Mouse (Mus musculus) heart, adult 11 months (tissue): ENCODE measurements around the gene Gm1043.
A peak's percentile ranks its signal among the peaks of the same experiment; 100 is the strongest.

ENCODE experiments used
- DNase-seq: peaks from one replicate; pipeline ENCODE4 v3.0.0; 2022

Gm1043 gene

GRCm38 (mm10) chr5:37206364-37206763 lies 121.2 kb downstream of the Gm1043 start:
- DNase-seq: no peak

- DNase-seq: no peak
Measured at GRCm38 (mm10) chr5:37212938-37213708, 128.0 kb downstream of the Gm1043 start.

DNA sequence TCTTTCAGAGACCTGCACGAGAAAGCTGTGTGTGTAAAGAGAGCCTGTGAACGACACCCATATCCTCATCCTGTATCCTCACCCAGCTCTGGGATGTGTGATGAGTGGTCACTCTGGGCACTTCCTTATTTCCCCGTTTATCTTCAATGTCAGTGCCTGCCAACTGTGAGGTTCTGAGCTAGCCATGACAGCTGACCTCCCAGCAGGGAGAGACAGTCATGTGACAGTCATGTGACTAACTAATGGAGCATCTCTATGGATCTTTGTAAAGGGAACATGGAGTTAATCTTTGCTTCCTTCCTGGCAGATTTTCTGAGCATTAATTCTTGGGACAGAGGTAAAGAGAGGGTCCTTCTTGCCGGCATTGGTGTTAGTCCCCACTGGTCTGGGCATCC lies 128.5 kb downstream of the Gm1043 start:
- DNase-seq: no peak

DNA sequence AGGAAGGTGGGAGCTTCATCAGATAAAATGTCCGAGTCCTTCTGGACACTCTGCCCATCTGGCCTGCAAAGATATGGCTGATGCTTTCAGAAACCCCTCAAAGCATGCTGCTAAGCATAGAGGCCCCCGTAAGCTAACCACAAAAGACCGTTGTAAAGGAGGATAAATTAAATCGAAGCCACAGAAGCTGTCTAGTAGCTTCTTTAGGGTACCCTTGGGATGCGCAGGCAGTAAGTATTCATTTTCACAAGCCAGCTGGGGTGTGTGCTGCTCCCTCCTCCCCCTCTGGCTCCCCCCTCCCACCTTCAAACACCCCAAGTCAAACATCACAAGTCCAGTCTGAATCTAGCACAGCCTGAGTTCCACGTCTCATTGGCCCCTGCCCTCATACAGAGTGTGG lies 129.4 kb downstream of the Gm1043 start:
- no peak for DNase-seq

GRCm38 (mm10) chr5:37215276-37215675 lies 130.1 kb downstream of the Gm1043 start:
- no peak for DNase-seq

DNA sequence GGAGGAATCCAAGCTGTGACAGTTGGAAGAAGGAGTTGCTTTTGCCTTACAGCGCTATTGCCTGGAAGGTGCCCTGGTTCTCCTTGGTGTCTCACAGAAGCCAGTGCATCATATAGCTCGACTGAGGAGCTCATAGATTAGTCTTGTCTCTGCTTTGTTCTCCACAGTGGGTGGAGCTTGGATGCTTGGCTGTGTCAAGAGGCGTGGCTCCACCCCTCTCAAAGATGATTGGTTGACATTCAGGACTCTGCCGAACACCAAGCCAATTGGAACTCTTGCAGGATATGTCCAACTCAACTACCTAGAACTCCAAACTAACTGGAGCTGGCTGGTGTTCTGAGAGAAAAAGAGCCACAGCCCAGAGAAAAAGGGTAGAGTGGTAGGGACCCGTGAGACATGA lies 134.4 kb downstream of the Gm1043 start:
- DNase-seq: no peak

- no peak for DNase-seq
Measured at GRCm38 (mm10) chr5:37220575-37220974, 135.4 kb downstream of the Gm1043 start.

DNA sequence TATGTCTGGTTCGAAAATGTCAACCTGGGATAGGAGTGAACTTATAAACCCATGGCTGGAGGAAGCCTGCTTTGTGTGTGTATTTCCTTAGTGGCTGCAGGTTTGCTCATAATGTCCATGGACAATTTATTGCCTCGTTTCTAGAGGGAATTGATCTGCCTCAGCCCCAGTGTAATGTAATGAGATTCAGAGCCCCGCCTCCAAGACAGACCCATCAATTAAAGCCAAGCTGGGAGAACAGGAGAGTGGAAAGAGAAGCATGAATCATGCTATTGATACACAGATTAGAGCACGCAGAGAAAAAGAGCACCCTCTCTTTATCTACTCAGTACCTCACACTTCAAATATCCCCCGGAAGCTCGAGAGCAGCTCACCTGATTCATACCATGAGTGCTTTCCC lies 136.4 kb downstream of the Gm1043 start:
- no peak for DNase-seq

DNA sequence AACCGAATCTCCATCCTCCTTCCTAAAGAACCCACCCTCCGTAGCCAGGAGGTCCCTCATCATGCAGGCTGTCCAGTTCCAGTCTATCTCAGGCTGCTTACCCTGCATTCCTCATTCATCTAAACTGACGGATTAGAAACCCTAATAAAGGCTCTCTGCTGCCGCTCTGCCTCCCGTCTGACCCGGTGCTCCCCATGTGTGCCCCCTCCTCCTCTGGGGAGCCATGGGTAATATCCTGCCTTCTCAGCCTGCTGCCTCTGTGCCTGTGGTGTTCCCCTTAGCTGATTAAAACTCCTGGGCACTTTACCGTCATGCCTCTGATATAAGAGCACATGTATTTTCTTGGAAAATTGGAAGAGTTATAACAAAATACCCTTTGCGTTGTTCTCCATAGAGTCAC lies 137.1 kb downstream of the Gm1043 start:
- DNase-seq: no peak

GRCm38 (mm10) chr5:37225708-37226107 lies 140.5 kb downstream of the Gm1043 start:
- DNase-seq: no peak

- peak; percentile 91 for DNase-seq
Measured at GRCm38 (mm10) chr5:37227956-37228680, 142.9 kb downstream of the Gm1043 start.

DNA sequence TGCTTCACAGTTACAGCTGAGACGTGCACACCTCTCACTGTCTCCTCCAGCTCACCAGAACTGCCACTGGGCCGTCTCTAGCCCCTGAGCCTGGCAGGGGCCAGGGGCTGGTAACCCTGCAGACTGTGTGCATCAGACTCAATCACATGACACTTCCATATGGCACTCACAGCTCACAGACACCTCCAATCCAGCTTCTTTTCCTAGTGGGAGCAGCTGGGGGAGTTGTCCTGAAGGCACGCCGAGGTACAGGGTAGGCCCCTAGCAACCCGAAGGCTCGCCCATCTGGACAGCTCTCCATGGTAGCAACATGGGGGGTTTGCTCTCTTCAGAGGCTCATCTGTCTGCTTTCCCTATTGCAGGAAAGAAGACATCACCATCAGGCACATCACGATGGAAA lies 143.7 kb downstream of the Gm1043 start:
- no peak for DNase-seq

- DNase-seq: peak; percentile 93
Measured at GRCm38 (mm10) chr5:37233010-37233557, 147.9 kb downstream of the Gm1043 start.

DNA sequence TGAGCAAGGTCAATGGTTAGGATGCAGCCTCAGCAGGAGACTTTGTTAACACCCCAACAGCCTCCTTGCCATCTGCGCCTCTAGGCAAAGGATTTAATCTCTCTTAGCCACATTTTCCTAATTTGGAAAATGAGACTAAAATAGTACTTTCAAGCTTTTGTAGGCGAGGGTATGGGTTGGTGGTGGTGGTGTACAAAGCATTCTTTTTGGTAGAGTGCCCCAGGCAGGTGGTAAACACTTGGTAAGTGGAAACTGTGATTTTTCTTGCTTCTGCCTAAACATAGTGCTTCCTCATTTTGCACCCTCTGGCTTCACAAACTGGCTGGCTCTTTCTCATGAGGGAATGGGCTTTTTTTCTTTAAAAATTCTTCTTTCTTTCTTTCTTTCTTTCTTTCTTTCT lies 153.5 kb downstream of the Gm1043 start:
- DNase-seq: no peak

DNA sequence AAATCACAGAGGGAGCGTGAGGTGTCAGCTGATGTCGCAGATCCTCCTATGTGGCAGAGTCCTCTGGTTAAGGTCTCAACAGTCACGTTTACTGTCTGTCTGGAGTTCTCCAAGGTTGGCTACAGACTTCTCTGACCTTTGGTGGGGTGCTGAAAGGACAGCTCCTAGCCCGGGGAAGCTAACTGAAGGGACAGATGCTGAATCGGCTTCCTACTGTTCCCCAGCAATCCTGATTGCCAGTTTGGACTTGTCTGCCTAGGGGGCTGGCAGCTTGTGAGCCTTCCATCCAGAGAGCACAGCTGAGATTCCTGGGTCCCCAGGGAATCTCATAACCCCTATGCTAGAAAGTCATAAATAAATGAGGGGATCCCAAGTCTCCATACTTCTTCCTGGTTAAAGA lies 155.4 kb downstream of the Gm1043 start:
- peak; percentile 45 for DNase-seq

DNA sequence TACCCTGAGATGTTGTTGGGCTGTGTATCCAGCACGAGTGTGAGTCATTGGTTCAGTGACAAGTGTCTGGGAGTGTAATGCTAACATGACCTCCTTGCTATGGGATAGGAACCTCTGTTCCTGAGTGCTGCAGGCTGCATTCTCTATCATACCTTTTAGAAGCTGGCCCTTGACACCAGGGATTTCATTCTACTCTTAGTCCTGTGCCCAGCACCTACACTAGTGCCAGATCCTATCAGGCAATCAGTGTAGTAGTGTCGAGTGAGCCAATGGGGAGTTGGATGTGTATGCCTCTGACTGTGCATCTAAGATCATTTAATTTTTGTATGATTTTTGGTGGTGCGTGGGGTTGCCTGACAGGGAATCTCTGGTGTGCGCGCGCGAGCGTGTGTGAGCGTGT lies 156.1 kb downstream of the Gm1043 start:
- DNase-seq: no peak

DNA sequence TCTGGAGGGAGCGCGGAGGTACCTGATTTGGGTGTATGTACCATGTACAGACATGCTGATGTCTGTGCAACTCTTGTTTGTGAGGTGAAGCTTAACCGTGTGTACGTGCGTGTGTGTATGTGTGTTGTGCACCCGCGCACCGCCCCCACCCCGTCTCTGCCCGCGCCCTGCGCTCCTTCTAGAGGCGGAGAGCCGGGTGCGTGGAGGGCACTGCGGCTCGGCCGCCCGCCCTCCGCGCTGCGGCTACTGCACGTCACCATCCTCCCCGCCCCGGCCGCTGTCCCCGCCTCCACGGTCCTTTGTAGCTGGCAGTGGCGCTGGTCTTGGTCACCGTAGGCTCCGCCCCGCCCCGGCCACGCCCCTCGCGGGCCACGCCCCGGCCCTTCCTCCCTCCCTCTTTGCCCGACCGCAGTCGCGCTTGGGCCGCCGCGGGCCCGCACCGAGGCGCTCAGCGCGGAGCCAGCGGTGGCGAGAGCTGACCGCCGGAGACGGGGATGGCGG lies 156.5 kb downstream of the Gm1043 start, which contains the start of gene Crmp1:
Crmp1 (plus strand) TSS at position 290 of the 501 bp plus-strand sequence.
- no peak for DNase-seq

DNA sequence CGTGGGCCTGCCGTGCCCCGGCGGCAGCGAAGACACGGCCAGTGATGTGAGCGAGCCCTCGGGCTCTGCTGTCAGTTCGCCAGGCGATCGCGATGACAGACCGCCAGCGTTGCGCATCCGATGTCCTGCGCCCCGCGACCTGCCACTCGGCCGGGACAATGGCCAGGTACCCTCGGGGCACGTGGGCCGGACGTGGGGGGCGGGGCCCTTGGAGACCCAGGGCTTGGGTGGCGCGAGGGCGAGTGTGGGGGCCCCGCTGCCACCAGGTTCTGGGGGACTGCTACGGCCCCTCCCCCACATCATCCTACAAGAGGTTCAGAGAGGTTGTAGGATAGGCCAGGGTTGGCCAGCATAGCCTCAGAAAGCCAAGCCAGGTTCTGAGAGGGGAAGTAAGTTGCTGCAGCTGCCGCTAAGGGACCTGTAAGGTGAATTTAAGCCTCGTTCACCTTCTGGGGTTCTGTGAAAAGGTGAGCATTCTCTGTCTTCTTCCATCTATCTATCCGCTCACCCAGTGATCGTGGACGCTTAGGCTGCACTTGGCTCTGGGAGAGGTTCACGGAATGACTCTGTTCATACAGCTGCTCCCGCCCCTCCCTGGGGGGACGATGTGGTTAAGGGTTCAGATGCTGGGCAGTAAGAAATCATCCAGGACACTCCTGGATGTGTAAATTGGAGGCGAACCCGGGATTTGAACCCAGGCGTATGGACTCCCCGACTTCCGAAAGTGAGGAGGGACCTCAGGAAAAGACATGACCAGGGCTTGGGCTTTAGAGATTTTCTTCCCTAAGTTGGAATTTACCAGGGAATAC lies 157.4 kb downstream of the Gm1043 start:
- no peak for DNase-seq

GRCm38 (mm10) chr5:37243169-37243886 lies 158.2 kb downstream of the Gm1043 start:
- no peak for DNase-seq

DNA sequence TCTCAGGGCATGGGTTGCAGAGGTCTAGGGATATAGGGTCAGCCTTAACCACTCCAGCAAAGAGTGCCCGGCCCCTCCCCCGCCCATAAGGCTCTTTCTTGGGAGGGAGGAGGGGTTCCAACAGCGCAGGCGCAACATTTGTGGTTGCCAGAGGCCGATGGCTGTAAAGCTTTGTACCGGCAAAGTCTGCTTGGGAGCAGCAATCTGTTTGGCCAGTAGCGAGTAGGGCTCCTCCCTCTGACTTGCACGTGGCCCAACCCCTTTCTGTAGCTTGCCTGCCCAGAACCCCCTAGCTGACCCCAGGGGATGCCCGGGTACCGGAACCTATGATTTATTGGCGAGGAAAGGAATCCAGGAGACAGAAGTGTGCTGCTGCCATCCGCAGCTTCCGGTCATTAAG lies 159.0 kb downstream of the Gm1043 start:
- DNase-seq: no peak

- DNase-seq: no peak
Measured at GRCm38 (mm10) chr5:37244666-37245242, 159.6 kb downstream of the Gm1043 start.

DNA sequence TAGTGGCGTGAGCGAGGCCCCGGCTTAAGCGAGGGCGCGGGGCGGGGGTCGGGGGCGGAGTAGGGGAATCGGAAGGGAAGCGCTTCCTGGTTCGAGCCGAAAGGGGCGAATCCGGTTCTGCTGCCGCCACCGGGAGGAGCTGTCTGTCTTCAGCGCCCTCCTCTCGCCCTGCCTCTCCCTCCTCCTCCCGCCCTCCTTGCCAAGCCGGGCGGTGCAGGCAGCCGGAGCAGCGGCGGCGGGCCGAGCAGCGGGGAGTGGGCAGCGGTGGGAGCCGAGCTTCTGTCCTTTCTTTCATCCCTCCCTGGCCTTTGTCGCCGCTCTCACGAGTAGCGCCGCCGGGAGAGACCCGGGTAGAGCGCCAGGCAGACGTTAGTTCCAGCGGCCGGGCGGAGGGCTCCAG lies 160.5 kb downstream of the Gm1043 start:
- peak; percentile 95 for DNase-seq
